Mouse (Mus musculus): ENCODE results near the gene 4930438A08Rik. TPM values are rescaled to one million over a fixed set of nuclear protein-coding genes. Genes with fewer than 3 reads are reported as not detected.

The 4930438A08Rik gene
- polyA plus RNA-seq, 1 experiment from 2014 or later, result not detected

DNA sequence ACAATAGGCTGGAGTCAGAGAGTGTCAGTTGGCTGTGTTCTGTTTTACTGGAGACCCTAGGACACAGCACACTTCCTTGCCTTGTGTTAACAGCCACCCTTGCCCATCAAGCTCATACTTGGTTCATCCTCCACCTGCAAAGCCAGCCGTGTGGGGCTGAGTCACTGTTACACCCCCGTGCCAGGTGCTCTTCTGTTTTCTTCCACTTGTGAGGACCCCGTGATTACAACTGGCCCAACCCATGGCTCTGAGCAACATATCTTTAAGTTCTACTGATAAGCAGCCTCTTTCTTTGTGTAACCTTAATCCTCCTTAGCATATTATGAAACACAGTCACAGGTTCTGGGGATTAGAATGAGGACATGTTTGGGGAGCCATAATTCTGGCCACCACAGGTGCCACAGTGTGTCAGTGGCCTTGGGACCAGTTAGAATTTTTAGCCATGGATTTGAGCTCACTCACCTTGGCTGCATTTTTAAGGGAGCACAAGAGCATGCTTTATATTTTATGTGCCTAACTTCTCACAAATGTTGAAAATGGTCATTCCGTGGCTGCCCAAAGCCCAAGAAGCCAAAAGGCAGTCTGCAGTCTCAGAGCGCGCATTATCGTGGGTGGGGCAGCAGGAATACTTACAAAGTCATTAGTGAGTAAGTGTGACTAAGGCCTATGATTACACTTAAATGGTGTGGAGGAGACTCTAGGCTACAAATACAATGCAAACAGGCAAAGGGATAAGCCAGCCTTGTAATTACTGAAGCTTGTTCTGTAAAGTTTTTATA, 25.2 kb upstream of the 4930438A08Rik start:
- 67% methylated on average over 7 of the region's 7 CpGs for WGBS

DNA sequence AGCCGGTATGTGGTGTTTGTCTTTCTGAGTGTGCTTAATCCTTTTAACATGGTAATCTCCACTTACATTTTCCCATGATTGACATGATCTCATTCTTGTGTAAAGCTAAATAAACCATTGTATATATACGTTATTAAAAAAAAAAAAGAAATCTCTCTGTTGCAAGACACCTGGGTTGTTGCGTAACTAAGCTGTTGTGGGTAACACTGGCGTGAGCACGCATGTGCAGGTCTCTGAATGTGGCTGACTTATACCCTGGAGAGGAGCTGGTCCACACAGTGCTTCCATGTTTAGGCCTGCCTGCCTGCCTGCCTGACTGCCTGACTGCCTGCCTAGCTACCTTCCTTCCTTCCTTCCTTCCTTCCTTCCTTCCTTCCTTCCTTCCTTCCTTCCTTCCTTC, 24.0 kb upstream of the 4930438A08Rik start:
- Histone ChIP-seq H3K4me2 (no peak overlapping the region), H3K4me3 (no peak overlapping the region), H3K27ac (replicated peaks) (no peak overlapping the region), H3K27me3 (replicated peaks) (no peaks in the 10 kb centered on the region), H3K4me1 (no peaks in the 10 kb centered on the region), H3K9ac (no peak overlapping the region), H3K36me3 (no peaks in the 10 kb centered on the region), H3K9me3 (no peaks in the 10 kb centered on the region)
- ATAC-seq (ENCODE audit: extremely low read depth, insufficient number of reproducible peaks, low FRiP score, low TSS enrichment), result no peak
- WGBS, result 80% methylated on average over 5 of the region's 5 CpGs

More for the DNA sequence above, 25.2 kb upstream of the 4930438A08Rik start:
- 0 out of 2 replicates have a peak, but pooled peaks cover 3% of the 10 kb centered on the region for H3K27me3 ChIP-seq (replicated peaks)
- H3K9ac ChIP-seq, result no peak overlapping the region
- no peaks in the 10 kb centered on the region for H3K36me3 ChIP-seq
- H3K27ac ChIP-seq (replicated peaks), result no peak overlapping the region
- no peaks in the 10 kb centered on the region for H3K9me3 ChIP-seq
- ATAC-seq (ENCODE audit: extremely low read depth, insufficient number of reproducible peaks, low FRiP score, low TSS enrichment), result no peak
- no peak overlapping the region for H3K4me3 ChIP-seq
- H3K4me1 ChIP-seq, result no peaks in the 10 kb centered on the region
- no peak overlapping the region for H3K4me2 ChIP-seq

GRCm38 (mm10) chr11:58254411-58254810, 20.2 kb upstream of the 4930438A08Rik start:
- Histone ChIP-seq H3K27ac (replicated peaks) (no peak overlapping the region), H3K4me1 (no peaks in the 10 kb centered on the region), H3K9ac (no peak overlapping the region), H3K36me3 (no peaks in the 10 kb centered on the region), H3K4me3 (no peak overlapping the region), H3K27me3 (replicated peaks) (no peaks in the 10 kb centered on the region), H3K4me2 (no peak overlapping the region), H3K9me3 (no peaks in the 10 kb centered on the region)
- no peak for ATAC-seq (ENCODE audit: extremely low read depth, insufficient number of reproducible peaks, low FRiP score, low TSS enrichment)
- 93% methylated on average over 3 of the region's 3 CpGs for WGBS

DNA sequence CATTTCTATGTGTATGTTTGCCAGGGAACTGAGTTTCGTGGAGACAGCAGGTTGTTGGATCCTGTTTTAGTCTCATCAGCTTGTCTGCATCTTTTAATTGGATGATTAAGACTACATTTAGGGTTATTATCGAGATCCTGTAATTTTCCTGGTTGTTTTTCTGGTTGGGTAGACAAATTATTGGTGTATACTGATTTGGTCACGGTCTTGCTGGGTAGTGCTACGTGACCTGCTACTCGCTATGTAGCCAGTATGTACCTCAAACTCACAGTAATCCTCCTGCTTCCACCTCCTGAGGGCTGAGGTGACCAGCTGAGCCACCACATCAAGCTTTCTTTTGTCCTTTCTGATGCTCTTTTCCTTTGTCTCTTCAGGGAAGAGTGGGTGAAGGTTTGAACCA, 16.8 kb upstream of the 4930438A08Rik start:
- 77% methylated on average over 5 of the region's 5 CpGs for WGBS
- Histone ChIP-seq H3K27me3 (replicated peaks) (no peaks in the 10 kb centered on the region), H3K36me3 (no peaks in the 10 kb centered on the region), H3K9ac (no peak overlapping the region), H3K4me3 (no peak overlapping the region), H3K4me2 (no peak overlapping the region), H3K27ac (replicated peaks) (no peak overlapping the region), H3K9me3 (no peaks in the 10 kb centered on the region), H3K4me1 (no peaks in the 10 kb centered on the region)
- ATAC-seq (ENCODE audit: extremely low read depth, insufficient number of reproducible peaks, low FRiP score, low TSS enrichment), result no peak

DNA sequence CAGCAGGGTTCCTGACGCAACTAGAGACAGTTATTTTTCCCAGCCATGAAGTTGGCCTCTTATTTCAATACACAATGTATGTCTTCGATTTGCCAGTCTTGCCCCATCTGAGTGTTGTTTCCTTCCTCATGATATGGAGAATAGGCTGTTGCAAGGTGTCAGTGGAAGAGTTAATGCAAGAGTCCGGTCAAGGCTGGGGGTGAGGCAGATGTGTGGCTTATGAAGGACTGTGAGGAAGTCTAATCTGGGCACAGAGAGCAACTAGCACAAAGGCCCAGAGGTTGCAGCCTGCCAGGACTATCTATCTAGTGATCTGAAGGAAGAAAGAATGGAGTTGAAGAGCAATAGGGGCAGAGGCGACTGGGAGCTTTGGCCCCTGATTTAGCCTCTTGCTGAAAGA, 14.4 kb upstream of the 4930438A08Rik start:
- 75% methylated on average over 4 of the region's 4 CpGs for WGBS
- Histone ChIP-seq H3K9ac (no peak overlapping the region), H3K27me3 (replicated peaks) (no peaks in the 10 kb centered on the region), H3K4me1 (no peaks in the 10 kb centered on the region), H3K9me3 (no peaks in the 10 kb centered on the region), H3K36me3 (no peaks in the 10 kb centered on the region), H3K4me3 (no peak overlapping the region), H3K4me2 (no peak overlapping the region), H3K27ac (replicated peaks) (no peak overlapping the region)
- no peak for ATAC-seq (ENCODE audit: extremely low read depth, insufficient number of reproducible peaks, low FRiP score, low TSS enrichment)

DNA sequence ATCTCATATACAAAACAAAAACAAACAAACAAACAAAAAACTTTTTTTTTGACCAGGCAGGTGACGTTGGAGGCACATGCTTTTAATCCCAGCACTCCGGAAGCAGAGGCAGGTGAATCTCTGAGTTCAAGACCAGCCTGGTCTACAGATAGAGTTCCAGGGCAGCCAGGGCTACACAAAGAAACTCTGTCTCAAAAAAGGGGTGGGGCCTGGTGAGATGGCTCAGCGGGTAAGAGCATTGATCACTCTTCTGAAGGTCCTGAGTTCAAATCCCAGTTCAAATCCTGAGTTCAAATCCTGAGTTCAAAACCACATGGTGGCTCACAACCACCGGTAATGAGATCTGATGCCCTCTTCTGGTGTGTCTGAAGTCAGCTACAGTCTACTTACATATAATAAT, 12.8 kb upstream of the 4930438A08Rik start:
- Histone ChIP-seq H3K4me2 (no peak overlapping the region), H3K9me3 (no peaks in the 10 kb centered on the region), H3K36me3 (no peaks in the 10 kb centered on the region), H3K4me3 (no peak overlapping the region), H3K9ac (no peak overlapping the region), H3K4me1 (no peaks in the 10 kb centered on the region), H3K27me3 (replicated peaks) (no peaks in the 10 kb centered on the region), H3K27ac (replicated peaks) (no peak overlapping the region)
- no peak for ATAC-seq (ENCODE audit: extremely low read depth, insufficient number of reproducible peaks, low FRiP score, low TSS enrichment)
- WGBS, result 81% methylated on average over 4 of the region's 4 CpGs

GRCm38 (mm10) chr11:58262336-58262735, 12.3 kb upstream of the 4930438A08Rik start:
- H3K4me1 ChIP-seq, result no peaks in the 10 kb centered on the region
- H3K9ac ChIP-seq, result no peak overlapping the region
- no peak overlapping the region for H3K27ac ChIP-seq (replicated peaks)
- ATAC-seq (ENCODE audit: extremely low read depth, insufficient number of reproducible peaks, low FRiP score, low TSS enrichment), result no peak
- no peaks in the 10 kb centered on the region for H3K36me3 ChIP-seq
- WGBS, result 88% methylated on average over 3 of the region's 3 CpGs
- H3K9me3 ChIP-seq, result no peaks in the 10 kb centered on the region
- H3K4me2 ChIP-seq, result no peak overlapping the region
- no peak overlapping the region for H3K4me3 ChIP-seq
- no peaks in the 10 kb centered on the region for H3K27me3 ChIP-seq (replicated peaks)

- 66% methylated on average over 2 of the region's 2 CpGs for WGBS
- no peak for ATAC-seq (ENCODE audit: extremely low read depth, insufficient number of reproducible peaks, low FRiP score, low TSS enrichment)
- no peaks in the 10 kb centered on the region for H3K4me1 ChIP-seq
Observed at GRCm38 (mm10) chr11:58263516-58263915, 11.1 kb upstream of the 4930438A08Rik start.

GRCm38 (mm10) chr11:58264546-58264945, 10.1 kb upstream of the 4930438A08Rik start:
- WGBS, result 71% methylated on average over 9 of the region's 9 CpGs
- Histone ChIP-seq H3K4me3 (no peak overlapping the region), H3K9me3 (no peaks in the 10 kb centered on the region), H3K4me2 (no peak overlapping the region), H3K27ac (replicated peaks) (no peak overlapping the region), H3K9ac (no peak overlapping the region), H3K27me3 (replicated peaks) (no peaks in the 10 kb centered on the region), H3K4me1 (no peaks in the 10 kb centered on the region), H3K36me3 (no peaks in the 10 kb centered on the region)
- ATAC-seq (ENCODE audit: extremely low read depth, insufficient number of reproducible peaks, low FRiP score, low TSS enrichment), result no peak

More at GRCm38 (mm10) chr11:58263516-58263915, 11.1 kb upstream of the 4930438A08Rik start:
- Histone ChIP-seq H3K4me2 (no peak overlapping the region), H3K9me3 (no peaks in the 10 kb centered on the region), H3K27me3 (replicated peaks) (no peaks in the 10 kb centered on the region), H3K36me3 (no peaks in the 10 kb centered on the region), H3K9ac (no peak overlapping the region), H3K4me3 (no peak overlapping the region), H3K27ac (replicated peaks) (no peak overlapping the region)

DNA sequence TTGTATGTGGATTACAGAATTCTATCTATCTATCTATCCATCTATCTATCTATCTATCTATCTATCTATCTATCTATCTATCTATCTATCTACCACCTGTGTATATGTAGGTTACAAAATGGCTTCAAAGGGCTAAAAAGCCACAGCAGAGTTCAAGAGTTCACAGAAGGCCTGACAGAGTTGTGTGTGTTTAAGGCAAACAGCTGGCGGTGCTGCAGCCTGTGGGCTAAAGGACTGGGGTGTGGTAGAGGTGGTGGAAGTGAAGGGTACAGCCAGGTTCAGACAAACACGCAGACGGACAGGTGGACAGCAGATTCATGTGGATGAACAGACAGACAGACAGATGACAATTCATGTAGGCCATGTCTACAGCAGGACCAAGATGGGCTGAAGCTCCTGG, 6.3 kb upstream of the 4930438A08Rik start:
- Histone ChIP-seq H3K9me3 (no peaks in the 10 kb centered on the region), H3K4me2 (no peak overlapping the region), H3K9ac (no peak overlapping the region), H3K27me3 (replicated peaks) (peaks cover 11% of the 10 kb centered on the region; the same call in 1 of the 2 replicates), H3K4me1 (no peaks in the 10 kb centered on the region), H3K27ac (replicated peaks) (no peak overlapping the region), H3K4me3 (no peak overlapping the region), H3K36me3 (no peaks in the 10 kb centered on the region)
- ATAC-seq (ENCODE audit: extremely low read depth, insufficient number of reproducible peaks, low FRiP score, low TSS enrichment), result no peak
- WGBS, result 81% methylated on average over 3 of the region's 3 CpGs

- 73% methylated on average over 4 of the region's 4 CpGs for whole genome bisulfite sequencing
- ATAC-seq (ENCODE audit: extremely low read depth, insufficient number of reproducible peaks, low FRiP score, low TSS enrichment), result no peak
Observed at GRCm38 (mm10) chr11:58275756-58276155, 1.2 kb downstream of the 4930438A08Rik start.

DNA sequence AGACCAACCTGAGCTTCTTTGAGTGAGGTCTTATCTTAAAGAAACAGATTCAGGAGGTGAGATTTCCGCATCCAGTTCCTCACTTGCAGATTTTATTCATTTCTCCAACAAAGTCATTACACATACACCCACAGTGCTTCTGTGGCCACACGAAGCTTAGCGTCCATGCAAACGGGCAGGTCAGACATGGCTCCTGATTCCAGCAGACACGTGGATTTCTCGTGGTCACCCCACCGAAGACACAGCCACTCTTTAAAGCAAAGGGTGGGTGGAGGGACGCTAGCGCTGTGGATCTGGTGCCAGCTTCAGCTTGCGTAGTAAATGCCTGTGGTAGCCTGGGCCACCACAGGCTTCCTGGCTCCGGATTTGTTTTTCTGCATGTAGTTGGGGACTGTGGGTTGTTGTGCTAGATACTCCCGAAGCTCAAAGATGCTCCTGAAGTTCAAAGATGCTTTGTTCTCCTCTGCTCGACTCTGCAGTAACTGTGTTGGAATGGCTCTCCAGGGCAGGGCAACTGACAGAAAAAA, 7.4 kb downstream of the 4930438A08Rik start:
- WGBS, result 80% methylated on average over 13 of the region's 13 CpGs
- no peak overlapping the region for H3K4me2 ChIP-seq
- H3K36me3 ChIP-seq, result no peaks in the 10 kb centered on the region
- H3K9me3 ChIP-seq, result no peaks in the 10 kb centered on the region
- no peaks in the 10 kb centered on the region for H3K4me1 ChIP-seq
- no peak for ATAC-seq (ENCODE audit: extremely low read depth, insufficient number of reproducible peaks, low FRiP score, low TSS enrichment)
- H3K9ac ChIP-seq, result no peak overlapping the region
- H3K27me3 ChIP-seq (replicated peaks), result peaks cover 43% of the 10 kb centered on the region
- no peak overlapping the region for H3K27ac ChIP-seq (replicated peaks)
- no peak overlapping the region for H3K4me3 ChIP-seq

More at GRCm38 (mm10) chr11:58275756-58276155, 1.2 kb downstream of the 4930438A08Rik start:
- Histone ChIP-seq H3K4me1 (no peaks in the 10 kb centered on the region), H3K4me2 (no peak overlapping the region), H3K36me3 (no peaks in the 10 kb centered on the region), H3K4me3 (no peak overlapping the region), H3K27me3 (replicated peaks) (peaks cover 38% of the 10 kb centered on the region), H3K9me3 (no peaks in the 10 kb centered on the region), H3K27ac (replicated peaks) (no peak overlapping the region), H3K9ac (no peak overlapping the region)

Measured in heart, embryonic 13.5 days (tissue).